Mouse (Mus musculus) telencephalon, adult 2 months (tissue): ENCODE measurements around the gene Hoxd3.

Experiments
- DNase-seq: peaks from one replicate; pipeline ENCODE4 v3.0.0-alpha.2; 2011; ENCODE audit warnings: low read depth, low spot score

The Hoxd3 gene

DNA sequence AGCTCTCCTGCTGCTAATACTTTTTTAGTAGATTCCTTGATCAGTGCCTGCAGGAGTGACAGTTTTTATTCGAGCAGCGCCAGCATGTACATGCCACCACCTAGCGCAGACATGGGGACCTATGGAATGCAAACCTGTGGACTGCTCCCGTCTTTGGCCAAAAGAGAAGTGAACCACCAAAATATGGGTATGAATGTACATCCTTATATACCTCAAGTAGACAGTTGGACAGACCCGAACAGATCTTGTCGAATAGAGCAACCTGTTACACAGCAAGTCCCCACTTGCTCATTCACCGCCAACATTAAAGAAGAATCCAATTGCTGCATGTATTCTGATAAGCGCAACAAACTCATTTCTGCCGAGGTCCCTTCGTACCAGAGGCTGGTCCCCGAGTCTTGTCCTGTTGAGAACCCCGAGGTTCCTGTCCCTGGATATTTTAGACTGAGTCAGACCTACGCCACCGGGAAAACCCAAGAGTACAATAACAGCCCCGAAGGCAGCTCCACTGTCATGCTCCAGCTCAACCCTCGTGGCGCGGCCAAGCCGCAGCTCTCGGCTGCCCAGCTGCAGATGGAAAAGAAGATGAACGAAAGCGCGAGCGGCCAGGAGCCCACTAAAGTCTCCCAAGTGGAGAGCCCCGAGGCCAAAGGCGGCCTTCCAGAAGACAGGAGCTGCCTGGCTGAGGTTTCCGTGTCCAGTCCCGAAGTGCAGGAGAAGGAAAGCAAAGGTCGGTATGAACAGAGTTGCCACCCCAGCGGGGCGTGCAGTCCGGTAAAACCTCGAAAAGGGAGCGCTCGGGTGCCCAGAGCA is 19.5 kb upstream of the Hoxd3 start:
- DNase-seq, result no peak

GRCm38 (mm10) chr2:74692808-74693431 is 18.8 kb upstream of the Hoxd3 start:
- DNase-seq, result no peak

GRCm38 (mm10) chr2:74693432-74693827 is 18.3 kb upstream of the Hoxd3 start:
- no peak for DNase-seq

- DNase-seq, result no peak
These were observed 17.7 kb upstream of the Hoxd3 start for GRCm38 (mm10) chr2:74694066-74694465.

GRCm38 (mm10) chr2:74695383-74695782 is 16.3 kb upstream of the Hoxd3 start:
- DNase-seq, result no peak

DNA sequence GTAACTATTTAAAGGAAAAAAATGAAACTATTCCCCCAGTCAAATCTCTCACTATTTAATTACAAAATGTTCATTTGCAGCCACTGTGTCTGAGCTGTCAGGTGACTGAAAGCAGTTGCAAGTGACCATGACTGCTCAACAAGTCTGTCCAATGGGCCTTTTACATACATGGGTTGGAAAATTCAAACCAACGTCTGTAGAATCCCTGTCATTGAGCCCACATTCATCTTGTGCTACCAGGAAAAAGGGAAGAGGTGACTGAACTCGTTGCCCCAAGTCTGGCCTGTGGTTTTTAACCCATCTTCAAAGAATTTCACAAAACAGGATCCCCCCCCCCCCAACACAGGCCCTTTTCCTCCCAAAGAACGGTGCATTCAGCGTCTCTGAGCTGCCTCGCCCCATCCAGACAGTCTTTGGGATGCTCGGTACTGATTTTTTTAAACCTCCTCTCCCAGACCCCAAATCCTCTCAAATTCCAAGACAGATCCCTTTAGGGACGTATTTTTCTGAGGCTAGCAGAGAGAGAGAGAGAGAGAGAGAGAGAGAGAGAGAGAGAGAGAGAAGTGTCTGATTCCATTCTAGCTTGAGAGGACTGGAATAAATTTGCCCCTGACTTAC is 15.8 kb upstream of the Hoxd3 start:
- no peak for DNase-seq

DNA sequence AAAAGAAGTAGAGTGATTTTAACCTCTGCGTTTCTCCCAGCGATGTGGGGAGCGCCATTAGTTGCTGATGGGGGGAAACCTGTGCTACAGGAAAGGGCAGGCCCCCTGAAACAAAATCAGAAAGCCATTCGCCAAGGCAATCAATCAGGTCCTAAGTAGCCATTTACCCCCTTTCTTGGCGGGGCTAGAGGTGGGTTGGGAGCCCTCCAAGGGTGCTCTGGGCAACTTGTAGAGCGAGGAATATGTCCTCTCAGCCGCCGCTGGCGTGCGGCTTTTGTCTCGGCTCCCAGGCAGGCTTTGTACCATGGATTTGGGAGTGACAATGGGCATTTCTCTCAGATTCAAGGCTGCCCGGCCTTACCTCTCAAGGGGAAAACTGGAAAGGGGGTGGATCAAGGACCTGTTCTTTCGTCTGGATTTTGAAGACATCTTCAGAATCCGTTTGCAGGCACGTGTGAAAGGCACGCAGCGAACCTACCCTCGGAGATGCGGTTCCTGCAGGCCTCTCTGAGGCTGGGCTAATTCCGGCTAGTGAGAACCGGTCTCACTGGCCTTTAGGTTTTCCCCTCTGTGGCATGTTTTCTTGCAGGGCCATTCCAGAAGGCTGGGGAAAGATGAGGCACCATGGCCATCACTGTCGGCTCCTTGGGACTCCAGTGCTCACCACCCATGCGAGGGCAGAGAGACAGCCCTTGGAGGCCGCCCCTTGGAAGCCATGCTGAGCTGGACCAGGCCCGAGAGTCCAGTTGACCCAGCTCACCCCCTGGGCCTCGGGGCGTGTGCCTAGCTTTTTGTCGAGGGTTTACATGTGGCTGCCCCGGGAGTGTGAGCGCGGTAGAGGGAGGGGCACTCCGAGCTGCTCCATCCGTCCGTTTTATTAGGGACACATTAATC is 15.0 kb upstream of the Hoxd3 start:
- DNase-seq, result no peak

GRCm38 (mm10) chr2:74697567-74698121 is 14.1 kb upstream of the Hoxd3 start, which contains the start of gene Hoxd9:
Hoxd9 (plus strand) TSS chr2:74697727.
- DNase-seq, result no peak

DNA sequence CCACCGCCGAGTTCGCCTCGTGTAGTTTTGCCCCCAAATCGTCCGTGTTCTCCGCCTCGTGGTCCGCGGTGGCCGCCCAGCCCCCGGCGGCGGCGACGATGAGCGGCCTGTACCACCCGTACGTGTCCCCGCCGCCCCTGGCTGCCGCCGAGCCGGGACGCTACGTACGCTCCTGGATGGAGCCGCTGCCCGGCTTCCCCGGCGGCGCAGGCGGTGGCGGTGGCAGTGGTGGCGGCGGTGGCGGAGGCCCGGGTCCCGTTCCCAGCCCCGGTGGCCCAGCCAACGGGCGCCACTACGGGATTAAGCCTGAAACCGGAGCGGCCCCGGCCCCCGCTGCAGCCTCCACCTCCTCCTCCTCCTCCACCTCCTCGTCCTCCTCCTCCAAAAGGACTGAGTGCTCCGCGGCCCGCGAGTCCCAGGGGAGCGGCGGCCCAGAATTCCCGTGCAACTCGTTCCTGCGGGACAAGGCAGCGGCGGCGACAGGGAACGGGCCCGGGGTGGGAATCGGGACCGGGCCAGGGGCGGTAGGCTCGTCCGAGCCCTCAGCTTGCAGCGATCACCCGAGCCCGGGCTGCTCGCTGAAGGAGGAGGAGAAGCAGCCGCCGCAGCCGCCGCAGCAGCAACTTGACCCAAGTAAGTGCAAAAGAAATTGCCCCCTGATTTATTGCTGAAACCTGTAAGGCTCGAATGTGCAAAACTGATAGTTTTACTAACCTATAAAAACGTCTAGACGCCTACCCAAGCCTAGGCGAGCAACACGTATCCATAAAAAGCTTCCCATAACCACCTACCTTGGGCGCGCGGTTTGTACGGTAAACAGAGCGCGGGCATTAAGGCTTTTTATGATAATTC is 13.3 kb upstream of the Hoxd3 start:
- DNase-seq, result no peak

DNA sequence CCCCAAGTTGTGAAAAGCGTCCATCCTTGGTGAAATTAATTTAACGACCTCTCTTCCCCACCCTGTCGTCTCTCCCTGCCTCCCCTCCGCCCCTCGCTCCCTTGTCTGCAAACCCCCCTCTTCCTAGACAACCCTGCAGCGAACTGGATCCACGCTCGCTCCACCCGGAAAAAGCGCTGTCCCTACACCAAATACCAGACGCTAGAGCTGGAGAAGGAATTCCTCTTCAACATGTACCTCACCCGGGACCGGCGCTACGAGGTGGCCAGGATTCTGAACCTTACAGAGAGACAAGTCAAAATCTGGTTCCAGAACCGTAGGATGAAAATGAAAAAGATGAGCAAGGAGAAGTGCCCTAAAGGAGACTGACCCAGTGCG is 12.7 kb upstream of the Hoxd3 start:
- DNase-seq, result no peak

GRCm38 (mm10) chr2:74699664-74700545 is 11.8 kb upstream of the Hoxd3 start:
- no peak for DNase-seq

DNA sequence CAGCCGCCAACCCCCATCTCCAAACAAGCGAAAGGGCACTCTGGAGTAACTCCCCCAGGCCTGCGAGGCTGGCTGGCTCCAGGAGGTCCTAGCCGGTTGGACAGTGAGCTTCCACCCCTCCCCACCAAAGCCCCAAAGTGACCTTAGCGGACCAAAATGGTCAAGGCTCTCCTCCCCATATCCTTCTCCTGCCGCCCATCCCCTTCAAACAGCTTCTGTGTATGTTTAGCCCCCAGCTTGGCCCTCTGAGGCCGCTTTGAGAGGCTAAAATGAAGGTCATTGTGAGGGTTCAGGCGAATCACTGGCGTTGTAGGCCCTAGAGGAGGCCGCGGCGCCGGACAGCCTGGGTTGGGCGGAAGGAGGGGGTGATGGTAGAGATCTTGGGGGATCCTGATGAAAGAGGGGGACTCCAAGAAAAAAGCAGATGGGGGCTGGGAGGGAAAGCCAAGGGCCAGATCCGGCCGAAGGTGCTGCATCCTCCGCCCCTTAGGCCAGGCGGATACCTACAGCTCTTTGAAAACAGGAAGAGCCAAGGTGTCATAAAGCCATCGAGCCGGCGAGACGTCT is 11.1 kb upstream of the Hoxd3 start:
- DNase-seq, result no peak

GRCm38 (mm10) chr2:74701949-74702819 is 9.5 kb upstream of the Hoxd3 start:
- peak; percentile 49 for DNase-seq

GRCm38 (mm10) chr2:74702820-74703219 is 8.9 kb upstream of the Hoxd3 start:
- no peak for DNase-seq

GRCm38 (mm10) chr2:74703317-74703716 is 8.4 kb upstream of the Hoxd3 start:
- no peak for DNase-seq

GRCm38 (mm10) chr2:74703720-74704392 is 7.9 kb upstream of the Hoxd3 start:
- no peak for DNase-seq

GRCm38 (mm10) chr2:74704393-74704998 is 7.2 kb upstream of the Hoxd3 start, which contains the start of gene Hoxd8:
Hoxd8 (plus strand) TSS chr2:74704615.
- DNase-seq, result no peak
